Mouse (Mus musculus) limb, embryonic 15.5 days (tissue): ENCODE measurements around the gene Mrpl30. TPM values are rescaled to one million over a fixed set of nuclear protein-coding genes. Genes with fewer than 3 reads are reported as not detected.

Experiments
- ATAC-seq: fragments of 200-750 bp; cut with Nextera tagmentation; 2 replicates; pipeline ENCODE4 v1.8.0; 2017; ENCODE audit warnings: low read depth, moderate TSS enrichment; ENCODE audit not compliant: insufficient number of reproducible peaks, low FRiP score, low TSS enrichment
- H3K27ac ChIP-seq: fragments of 300-500 bp; sonication (generic); 2 replicates; pipeline ENCODE4 v1.5.1; 2015; ENCODE audit warnings: moderate library complexity, mild to moderate bottlenecking, inconsistent platforms
- H3K27me3 ChIP-seq: fragments of 300-500 bp; sonication (generic); 2 replicates; pipeline ENCODE4 v1.6.1; 2015; ENCODE audit warnings: inconsistent platforms
- H3K36me3 ChIP-seq: fragments of 300-500 bp; sonication (generic); 2 replicates; pipeline ENCODE4 v1.6.1; 2015; ENCODE audit warnings: inconsistent platforms
- H3K4me1 ChIP-seq: fragments of 300-500 bp; sonication (generic); 2 replicates; pipeline ENCODE4 v1.6.1; 2015; ENCODE audit warnings: inconsistent platforms
- H3K4me2 ChIP-seq: fragments of 300-500 bp; sonication (generic); 2 replicates; pipeline ENCODE4 v1.6.1; 2015; ENCODE audit warnings: mild to moderate bottlenecking, inconsistent platforms
- H3K4me3 ChIP-seq: fragments of 300-500 bp; sonication (generic); 2 replicates; pipeline ENCODE4 v1.5.1; 2015; ENCODE audit warnings: mild to moderate bottlenecking, inconsistent platforms
- H3K9ac ChIP-seq: fragments of 300-500 bp; sonication (generic); 2 replicates; pipeline ENCODE4 v1.6.1; 2015; ENCODE audit warnings: inconsistent platforms
- H3K9me3 ChIP-seq: fragments of 300-500 bp; sonication (generic); 2 replicates; pipeline ENCODE4 v1.6.1; 2016; ENCODE audit warnings: inconsistent platforms
- WGBS: fragments of 180-500 bp; shearing (Covaris S2); methylation state at CpG from one replicate; pipeline ENCODE4 v1.1.7; 2015; 5-methylcytosine and 5-hydroxymethylcytosine counted together
- polyA plus RNA-seq: library from polyadenylated mRNA; unstranded; fragments of >200 nt; fragmentation: Nextera tagmentation; extraction: Ambion mirVana; gene quantifications from 2 replicates; pipeline ENCODE4 v1.2.1, GENCODE M21; 2015

The Mrpl30 gene
- polyA plus RNA-seq: 210 and 215 TPM in 2 replicates

DNA sequence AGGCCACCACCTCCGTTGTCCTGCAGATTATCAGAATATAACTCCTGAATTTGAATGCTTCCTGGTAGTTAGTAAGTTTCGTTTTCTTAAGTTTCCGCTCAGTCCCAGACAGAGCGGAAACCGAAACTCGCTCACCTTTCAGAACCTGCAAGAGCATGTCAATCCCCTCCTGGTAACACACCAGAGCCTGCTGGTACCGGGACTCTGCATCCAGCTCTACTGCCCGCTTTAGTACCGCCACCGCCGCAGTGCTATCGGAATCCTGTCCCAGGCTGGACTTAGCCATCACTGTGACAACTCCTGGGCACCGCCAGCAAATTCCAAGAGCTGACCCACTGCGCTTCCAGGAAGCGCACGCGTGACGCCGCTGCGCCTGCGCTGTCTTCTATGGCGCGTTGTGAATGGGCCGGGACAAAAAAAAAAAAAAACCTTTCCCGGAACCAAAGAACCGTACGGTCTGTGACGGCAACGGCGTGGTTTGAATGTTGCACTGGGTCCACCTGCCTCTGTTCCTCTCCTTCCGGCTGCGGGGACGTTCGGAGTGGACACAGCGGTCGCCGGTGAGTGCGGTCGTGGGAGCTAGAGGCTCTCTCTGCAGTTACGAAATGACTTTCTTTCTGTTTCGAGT, at the start of gene Mrpl30, which contains the start of gene Mitd1:
Mrpl30 (plus strand) TSS at position 453 of the 628 bp plus-strand sequence.
Mitd1 (minus strand) TSS at position 387 of the 628 bp plus-strand sequence.
- no peaks in the 10 kb centered on the region for H3K9me3 ChIP-seq
- H3K27ac ChIP-seq: peak within 1 kb of the TSS; percentile 89
- H3K4me3 ChIP-seq: peak within 1 kb of the TSS; percentile 71
- WGBS: under 1% methylated on average over 41 of the region's 41 CpGs
- no peaks in the 10 kb centered on the region for H3K27me3 ChIP-seq
- peak within 1 kb of the TSS; percentile 58 for H3K9ac ChIP-seq
- H3K4me2 ChIP-seq: peak within 1 kb of the TSS; percentile 69
- peak; percentile 84 for ATAC-seq
- peaks cover 20% of the 10 kb centered on the region for H3K36me3 ChIP-seq
- peaks cover 15% of the 10 kb centered on the region for H3K4me1 ChIP-seq

DNA sequence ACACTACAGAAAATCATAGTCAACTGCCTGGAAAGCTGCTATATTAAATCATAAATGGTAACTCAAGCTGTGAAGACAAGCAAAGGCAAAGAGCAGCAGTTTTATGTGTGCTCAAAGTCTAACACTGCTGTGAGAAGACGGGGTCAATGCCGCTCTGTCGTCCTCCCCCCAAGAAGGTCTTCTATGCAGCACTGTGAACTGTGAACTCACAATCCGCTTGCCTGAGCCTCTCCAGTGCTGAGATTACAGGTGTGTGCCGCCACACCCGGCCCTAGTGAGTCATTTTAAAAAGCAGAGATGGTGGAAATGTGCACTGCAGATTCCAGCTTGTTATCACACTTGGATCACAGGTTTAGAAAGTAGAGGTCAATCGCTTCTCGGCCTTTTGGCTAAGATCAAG, 43.4 kb upstream of the Mrpl30 start:
- WGBS: 78% methylated on average over 8 of the region's 8 CpGs
- Histone ChIP-seq H3K36me3 (no peaks in the 10 kb centered on the region), H3K4me2 (no peak overlapping the region), H3K9me3 (no peaks in the 10 kb centered on the region), H3K9ac (no peak overlapping the region), H3K4me1 (no peaks in the 10 kb centered on the region), H3K27me3 (no peaks in the 10 kb centered on the region), H3K27ac (no peak overlapping the region), H3K4me3 (no peak overlapping the region)
- ATAC-seq: no peak

DNA sequence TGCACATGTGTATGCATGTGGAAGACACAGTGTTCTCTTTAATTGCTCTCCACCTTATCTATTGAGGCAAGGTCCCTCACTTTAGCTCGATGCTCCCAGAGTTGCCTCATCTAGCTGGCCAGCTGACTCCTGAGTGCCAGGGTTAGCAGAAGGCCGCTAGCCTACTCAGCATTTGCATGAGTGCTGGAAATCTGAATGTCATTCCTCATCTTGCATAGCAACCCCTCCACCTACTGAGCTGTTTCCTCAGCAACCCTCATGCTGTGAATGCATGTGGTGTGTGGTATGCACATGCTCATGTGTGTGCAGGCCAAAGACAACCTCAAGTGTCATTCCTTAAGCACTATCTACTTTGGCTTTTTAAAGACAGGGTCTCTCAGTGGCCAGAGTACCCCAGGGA, 39.6 kb upstream of the Mrpl30 start:
- no peaks in the 10 kb centered on the region for H3K27me3 ChIP-seq
- 62% methylated on average over 2 of the region's 2 CpGs for WGBS
- no peak overlapping the region for H3K4me2 ChIP-seq
- ATAC-seq: no peak
- no peak overlapping the region for H3K4me3 ChIP-seq
- H3K9me3 ChIP-seq: no peaks in the 10 kb centered on the region
- no peak overlapping the region for H3K9ac ChIP-seq
- H3K27ac ChIP-seq: no peak overlapping the region
- H3K36me3 ChIP-seq: no peaks in the 10 kb centered on the region
- H3K4me1 ChIP-seq: no peaks in the 10 kb centered on the region

DNA sequence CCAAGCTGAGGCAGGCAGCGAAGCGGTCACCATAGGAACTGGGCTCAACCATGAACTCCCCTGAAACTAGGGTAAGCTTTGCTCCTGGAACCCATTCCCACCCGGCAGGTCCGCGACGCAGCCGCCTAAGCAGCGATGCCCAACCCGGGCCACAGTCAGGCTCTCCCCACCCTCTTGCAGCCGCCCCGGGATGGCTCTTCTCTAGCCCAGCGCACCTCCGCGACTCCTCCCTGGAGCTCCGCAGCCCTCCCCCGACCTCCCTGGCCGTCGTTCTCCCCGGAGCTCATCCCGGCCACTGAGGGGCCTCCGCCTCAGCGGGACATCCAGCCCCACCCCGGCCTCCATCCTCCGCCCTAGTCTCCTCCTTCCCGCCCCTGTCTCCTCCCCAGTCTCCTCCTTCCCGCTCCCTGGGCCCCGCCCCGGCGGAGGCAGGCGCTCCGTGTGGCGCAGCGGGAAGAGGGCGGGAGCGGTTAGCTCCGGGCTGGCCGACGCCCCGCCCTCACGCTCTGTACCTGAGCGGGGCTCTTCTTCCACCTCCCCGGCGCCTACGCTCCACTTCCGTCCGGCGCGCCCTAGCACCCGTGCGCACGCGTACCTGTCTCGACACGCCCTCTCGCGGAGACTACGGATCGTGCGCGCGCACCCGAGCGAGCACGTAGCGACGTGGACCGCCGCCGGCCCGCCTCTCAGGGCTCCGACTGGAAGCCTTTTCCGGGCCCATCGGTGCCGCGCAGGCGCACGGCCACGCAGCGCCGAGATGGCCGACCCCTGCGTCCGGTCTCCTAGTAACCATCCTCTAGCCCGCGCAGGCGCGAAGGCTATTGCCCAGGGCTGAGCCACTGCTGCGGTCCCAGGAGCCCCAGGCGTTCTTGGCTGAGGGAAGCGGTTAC, 25.5 kb upstream of the Mrpl30 start:
- 0 out of 2 replicates have a peak, but pooled peaks cover 4% of the 10 kb centered on the region for H3K4me1 ChIP-seq
- H3K9me3 ChIP-seq: no peaks in the 10 kb centered on the region
- H3K4me3 ChIP-seq: peak overlapping the region; percentile 69
- no peaks in the 10 kb centered on the region for H3K27me3 ChIP-seq
- WGBS: under 1% methylated on average over 89 of the region's 90 CpGs
- ATAC-seq: peak; percentile 99
- H3K9ac ChIP-seq: peak overlapping the region; percentile 71
- no peaks in the 10 kb centered on the region for H3K36me3 ChIP-seq
- peak overlapping the region; percentile 80 for H3K4me2 ChIP-seq
- peak overlapping the region; percentile 86 for H3K27ac ChIP-seq

DNA sequence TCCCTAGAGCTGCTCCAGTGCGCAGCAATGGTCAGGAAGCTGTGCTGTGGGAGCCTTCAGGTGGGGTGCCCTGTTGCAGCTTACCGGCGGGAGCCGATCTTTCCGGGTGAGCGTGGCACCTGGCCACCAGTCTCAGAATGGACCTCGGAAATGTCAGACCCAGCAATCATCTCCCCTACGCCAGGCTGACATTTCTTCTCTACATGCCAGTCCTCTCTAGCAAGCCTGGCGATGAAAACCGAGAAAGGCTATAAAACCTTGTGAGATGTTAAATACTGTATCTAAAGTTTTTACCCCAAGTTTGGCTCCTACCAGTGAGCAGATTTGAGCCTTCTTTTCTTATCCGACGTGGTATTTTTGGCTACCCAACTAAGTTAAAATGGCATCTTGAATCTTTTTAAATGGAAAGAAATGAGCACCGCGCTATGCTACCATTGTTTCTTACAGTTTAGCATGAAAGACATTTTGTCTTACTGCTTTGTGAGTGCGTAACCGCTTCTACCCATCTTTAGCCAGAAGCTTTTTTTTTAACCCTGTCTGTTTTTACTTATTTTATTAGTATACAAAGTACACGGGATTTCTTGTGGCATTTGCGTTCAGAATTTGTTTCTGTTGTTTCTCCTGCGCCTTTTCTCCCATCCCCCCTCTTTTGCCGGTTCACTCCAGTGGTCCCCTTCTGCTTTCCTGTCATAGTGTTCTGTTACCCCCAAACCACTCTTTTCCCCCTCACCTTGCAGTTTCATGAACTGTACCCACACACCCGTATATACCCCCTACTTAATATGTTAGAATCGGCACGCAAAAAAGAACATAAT, 24.7 kb upstream of the Mrpl30 start:
- Histone ChIP-seq H3K9ac (peak overlapping the region; percentile 66), H3K36me3 (no peaks in the 10 kb centered on the region), H3K4me3 (peak overlapping the region; percentile 69), H3K9me3 (no peaks in the 10 kb centered on the region), H3K27ac (peak overlapping the region; percentile 86), H3K27me3 (no peaks in the 10 kb centered on the region), H3K4me1 (0 out of 2 replicates have a peak, but pooled peaks cover 4% of the 10 kb centered on the region), H3K4me2 (peak overlapping the region; percentile 80)
- 9% methylated on average over 23 of the region's 23 CpGs for WGBS
- ATAC-seq: no peak

DNA sequence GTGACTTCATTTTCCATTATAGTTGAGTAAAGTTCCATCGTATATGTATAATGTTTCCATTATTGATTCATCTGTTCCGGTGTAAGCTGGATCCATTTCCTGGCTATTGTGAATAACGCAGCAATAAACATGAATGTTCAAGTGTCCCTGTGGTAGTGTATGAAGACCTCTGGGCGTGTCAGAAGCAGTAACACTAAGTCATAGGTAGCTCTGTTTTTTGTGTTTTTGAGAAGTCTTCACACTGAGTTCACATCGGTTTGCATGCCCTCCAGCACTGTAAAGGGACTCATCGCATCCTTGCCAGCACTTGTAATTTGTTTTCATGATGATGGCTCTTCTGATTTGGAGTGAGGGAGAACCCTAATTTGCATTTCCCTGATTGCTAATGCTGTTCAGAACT, 24.0 kb upstream of the Mrpl30 start, which contains the start of gene Tsga10:
Tsga10 (minus strand) TSS at position 144 of the 400 bp plus-strand sequence.
- Histone ChIP-seq H3K4me3 (peak within 1 kb of the TSS; percentile 69), H3K4me1 (0 out of 2 replicates have a peak, but pooled peaks cover 4% of the 10 kb centered on the region), H3K27ac (peak within 1 kb of the TSS; percentile 86), H3K36me3 (no peaks in the 10 kb centered on the region), H3K27me3 (no peaks in the 10 kb centered on the region), H3K4me2 (peak within 1 kb of the TSS; percentile 80), H3K9me3 (no peaks in the 10 kb centered on the region), H3K9ac (peak within 1 kb of the TSS; percentile 66)
- 80% methylated on average over 6 of the region's 6 CpGs for WGBS
- no peak for ATAC-seq

DNA sequence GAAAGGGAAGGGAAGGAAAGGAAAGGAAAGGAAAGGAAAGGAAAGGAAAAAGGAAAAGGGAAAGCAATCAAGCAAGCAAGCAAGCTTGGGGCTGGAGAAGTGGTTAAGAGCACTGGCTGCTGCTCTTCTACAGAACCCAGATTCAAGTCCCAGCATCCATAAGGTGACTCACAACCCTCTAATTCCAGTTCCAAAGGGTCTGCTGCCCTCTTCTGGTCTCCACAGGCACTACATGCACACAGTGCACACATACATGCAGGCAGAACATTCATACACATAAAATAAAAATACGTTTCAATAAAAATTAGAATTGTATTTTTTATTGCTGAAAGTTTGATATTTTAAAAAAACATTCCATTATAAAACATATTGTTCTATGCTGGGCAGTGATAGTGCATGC, 23.2 kb upstream of the Mrpl30 start:
- Histone ChIP-seq H3K4me1 (peaks cover 10% of the 10 kb centered on the region), H3K27me3 (no peaks in the 10 kb centered on the region), H3K36me3 (no peaks in the 10 kb centered on the region), H3K4me3 (no peak overlapping the region), H3K4me2 (no peak overlapping the region), H3K27ac (no peak overlapping the region), H3K9ac (no peak overlapping the region), H3K9me3 (no peaks in the 10 kb centered on the region)
- WGBS: 58% methylated on average over 1 of the region's 1 CpGs
- ATAC-seq: no peak

DNA sequence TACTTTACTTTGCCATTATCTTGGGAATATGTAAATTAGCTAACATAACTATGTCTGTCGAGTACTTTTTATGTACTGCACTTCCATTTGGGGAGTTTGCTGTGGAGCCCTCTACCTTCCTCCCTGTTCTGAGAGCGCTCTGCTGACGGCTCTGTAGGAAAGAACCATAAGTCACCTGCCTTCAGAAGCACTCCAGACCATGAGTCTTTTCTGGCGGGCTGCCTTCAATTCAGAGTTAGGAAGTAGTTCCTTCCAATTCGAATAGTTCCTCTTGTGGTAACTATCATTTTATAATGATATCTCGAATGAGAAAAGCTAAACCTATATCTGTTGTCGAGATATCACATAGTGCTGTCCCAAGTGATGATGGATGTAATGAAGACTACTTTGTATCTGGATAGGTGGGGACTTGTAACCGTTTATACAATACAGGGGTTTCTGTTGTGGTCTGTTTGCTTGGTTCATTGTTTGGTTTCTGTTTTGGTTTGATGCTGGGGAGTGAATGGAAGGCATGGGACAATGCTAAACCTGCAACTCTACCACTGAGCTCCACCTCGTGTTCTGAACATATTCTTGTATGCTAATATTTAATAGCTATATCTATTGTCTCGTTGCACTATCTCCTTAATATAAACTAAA, 22.5 kb upstream of the Mrpl30 start:
- H3K4me1 ChIP-seq: peaks cover 13% of the 10 kb centered on the region
- H3K4me3 ChIP-seq: no peak overlapping the region
- H3K4me2 ChIP-seq: no peak overlapping the region
- 64% methylated on average over 10 of the region's 10 CpGs for WGBS
- ATAC-seq: no peak
- H3K9me3 ChIP-seq: no peaks in the 10 kb centered on the region
- H3K27me3 ChIP-seq: no peaks in the 10 kb centered on the region
- no peak overlapping the region for H3K9ac ChIP-seq
- H3K27ac ChIP-seq: no peak overlapping the region
- no peaks in the 10 kb centered on the region for H3K36me3 ChIP-seq

DNA sequence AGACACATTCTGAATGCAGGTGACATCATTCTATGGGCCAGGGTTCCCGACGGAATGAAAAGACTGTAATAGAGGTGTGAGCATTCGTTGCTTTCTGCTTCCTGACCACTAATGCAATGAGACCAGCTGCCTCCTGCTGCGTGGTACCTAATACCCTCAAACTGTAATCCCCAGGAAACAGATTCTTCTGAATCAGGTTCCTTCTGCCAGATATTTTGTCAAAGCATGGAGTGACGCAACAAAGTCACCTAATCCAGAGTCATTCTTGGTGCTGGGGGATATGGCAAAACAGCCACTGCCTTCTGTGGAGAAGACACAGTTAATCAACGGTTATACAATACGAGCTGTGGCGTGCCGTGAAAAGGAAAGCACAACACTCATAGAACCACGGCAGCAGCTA, 21.6 kb upstream of the Mrpl30 start:
- Histone ChIP-seq H3K9me3 (no peaks in the 10 kb centered on the region), H3K27me3 (no peaks in the 10 kb centered on the region), H3K4me1 (peaks cover 13% of the 10 kb centered on the region), H3K27ac (no peak overlapping the region), H3K4me2 (no peak overlapping the region), H3K9ac (no peak overlapping the region), H3K4me3 (no peak overlapping the region), H3K36me3 (no peaks in the 10 kb centered on the region)
- WGBS: 54% methylated on average over 10 of the region's 10 CpGs
- ATAC-seq: no peak

DNA sequence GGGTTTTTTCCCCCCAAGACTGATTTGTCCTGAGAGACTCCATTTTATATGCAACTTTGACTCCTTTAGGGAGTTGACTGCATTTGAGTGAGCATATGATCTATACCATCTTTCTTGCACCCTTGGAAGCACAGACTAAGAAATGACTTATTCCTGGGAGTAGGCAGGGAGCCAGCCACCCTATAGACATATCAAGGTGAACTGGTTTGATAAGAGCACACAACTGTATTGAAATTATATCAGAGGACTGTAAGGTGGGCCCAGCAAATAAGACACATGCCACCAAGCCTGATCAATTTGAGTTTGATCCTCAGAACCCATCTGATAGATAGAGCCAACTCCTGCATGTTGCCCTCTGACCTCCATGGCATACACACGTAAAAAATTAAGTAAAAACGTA, 20.9 kb upstream of the Mrpl30 start:
- Histone ChIP-seq H3K4me3 (no peak overlapping the region), H3K4me1 (peaks cover 13% of the 10 kb centered on the region), H3K36me3 (no peaks in the 10 kb centered on the region), H3K27me3 (no peaks in the 10 kb centered on the region), H3K9me3 (no peaks in the 10 kb centered on the region), H3K4me2 (no peak overlapping the region), H3K27ac (no peak overlapping the region), H3K9ac (no peak overlapping the region)
- WGBS: 54% methylated on average over 2 of the region's 2 CpGs
- ATAC-seq: no peak

DNA sequence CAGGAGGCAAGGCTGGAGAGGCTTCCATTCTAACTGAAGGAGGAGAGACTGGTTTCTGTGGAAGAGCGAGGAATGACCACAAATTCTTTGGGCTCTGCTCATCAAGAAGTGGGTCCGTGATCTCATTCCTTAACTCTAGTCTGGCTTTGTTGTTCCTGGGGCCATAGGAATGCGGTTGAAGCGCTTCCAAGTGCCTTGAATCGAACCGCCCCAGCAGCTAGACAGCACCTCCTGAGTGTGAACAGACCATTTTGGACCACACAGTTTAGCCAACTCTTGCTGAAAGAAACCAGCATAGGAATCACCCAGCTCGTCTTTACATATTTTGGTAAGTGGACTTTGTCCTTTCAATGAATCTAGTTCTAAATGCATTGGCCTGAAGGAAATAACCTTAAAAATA, 18.6 kb upstream of the Mrpl30 start, which contains the start of gene Lipt1:
Lipt1 (plus strand) TSS at position 35 of the 400 bp plus-strand sequence.
- peak within 1 kb of the TSS; percentile 60 for H3K4me3 ChIP-seq
- peak within 1 kb of the TSS; percentile 29 for H3K9ac ChIP-seq
- H3K9me3 ChIP-seq: no peaks in the 10 kb centered on the region
- no peak for ATAC-seq
- peaks cover 21% of the 10 kb centered on the region for H3K36me3 ChIP-seq
- no peaks in the 10 kb centered on the region for H3K27me3 ChIP-seq
- peak within 1 kb of the TSS; percentile 81 for H3K27ac ChIP-seq
- H3K4me1 ChIP-seq: peaks cover 9% of the 10 kb centered on the region
- 7% methylated on average over 7 of the region's 7 CpGs for WGBS
- H3K4me2 ChIP-seq: peak within 1 kb of the TSS; percentile 64
